Mouse (Mus musculus) midbrain, embryonic 16.5 days (tissue): ENCODE results near the gene Samd14. TPM values are rescaled to one million over a fixed set of nuclear protein-coding genes. Genes with fewer than 3 reads are reported as not detected.

Experiments used
- ATAC-seq: fragments of 200-750 bp; cut with Nextera tagmentation; 2 replicates; pipeline ENCODE4 v1.8.0; 2017; ENCODE audit warnings: moderate TSS enrichment
- H3K27ac ChIP-seq: fragments of 300-500 bp; sonication (generic); 2 replicates; pipeline ENCODE4 v1.5.1; 2014; ENCODE audit warnings: mild to moderate bottlenecking, low read length, mixed read lengths
- H3K27me3 ChIP-seq: fragments of 300-500 bp; sonication (generic); 2 replicates; pipeline ENCODE4 v1.6.1; 2014; ENCODE audit warnings: low read depth, low read length, mixed read lengths; ENCODE audit not compliant: control insufficient read depth, insufficient read depth
- H3K36me3 ChIP-seq: fragments of 300-500 bp; sonication (generic); 2 replicates; pipeline ENCODE4 v1.6.1; 2014; ENCODE audit warnings: mild to moderate bottlenecking, low read length, moderate library complexity, mixed read lengths; ENCODE audit not compliant: control insufficient read depth, insufficient read depth
- H3K4me1 ChIP-seq: fragments of 300-500 bp; sonication (generic); 2 replicates; pipeline ENCODE4 v1.6.1; 2014; ENCODE audit warnings: mild to moderate bottlenecking, low read length, mixed read lengths; ENCODE audit not compliant: control insufficient read depth, insufficient read depth
- H3K4me2 ChIP-seq: fragments of 300-500 bp; sonication (generic); 2 replicates; pipeline ENCODE4 v1.6.1; 2014; ENCODE audit warnings: mild to moderate bottlenecking, low read length, mixed read lengths
- H3K4me3 ChIP-seq: fragments of 300-500 bp; sonication (generic); 2 replicates; pipeline ENCODE4 v1.5.1; 2014; ENCODE audit warnings: low read depth, mild to moderate bottlenecking, low read length, moderate library complexity, mixed read lengths
- H3K9ac ChIP-seq: fragments of 300-500 bp; sonication (generic); 2 replicates; pipeline ENCODE4 v1.6.1; 2014; ENCODE audit warnings: low read depth, low read length, mixed read lengths
- H3K9me3 ChIP-seq: fragments of 300-500 bp; sonication (generic); replicated peaks from 2 replicates; pipeline ENCODE4 v1.6.1; 2014; ENCODE audit warnings: mild to moderate bottlenecking, low read length, mixed read lengths; ENCODE audit not compliant: control insufficient read depth, poor library complexity, severe bottlenecking
- WGBS: fragments of 180-500 bp; shearing (Covaris S2); extraction: QIAGEN DNeasy Blood & Tissue Kit; methylation state at CpG from one replicate; pipeline ENCODE4 v1.1.7; 2014; 5-methylcytosine and 5-hydroxymethylcytosine counted together
- polyA plus RNA-seq: library from polyadenylated mRNA; unstranded; fragments of >200 nt; fragmentation: Nextera tagmentation; extraction: Ambion mirVana; gene quantifications from 2 replicates; pipeline ENCODE4 v1.2.1, GENCODE M21; 2015

The Samd14 gene
- polyA plus RNA-seq, 1 experiment from 2014 or later = 171 TPM

- Histone ChIP-seq H3K9me3 (no peaks in the 10 kb centered on the region), H3K9ac (no peak overlapping the region), H3K4me3 (no peak overlapping the region), H3K36me3 (peaks cover 3% of the 10 kb centered on the region; the same call in 1 of the 2 replicates), H3K27ac (no peak overlapping the region), H3K4me2 (no peak overlapping the region), H3K27me3 (no peaks in the 10 kb centered on the region), H3K4me1 (peaks cover 14% of the 10 kb centered on the region)
- WGBS = 90% methylated on average over 4 of the region's 4 CpGs
- ATAC-seq = no peak
Measured at GRCm38 (mm10) chr11:95043060-95043459, 33.4 kb downstream of the Samd14 start.

GRCm38 (mm10) chr11:95043608-95044007, 33.9 kb downstream of the Samd14 start:
- Histone ChIP-seq H3K36me3 (peaks cover 3% of the 10 kb centered on the region; the same call in 1 of the 2 replicates), H3K4me3 (no peak overlapping the region), H3K9me3 (no peaks in the 10 kb centered on the region), H3K4me1 (peaks cover 14% of the 10 kb centered on the region), H3K9ac (no peak overlapping the region), H3K27me3 (no peaks in the 10 kb centered on the region), H3K4me2 (no peak overlapping the region), H3K27ac (no peak overlapping the region)
- WGBS = 68% methylated on average over 7 of the region's 7 CpGs
- no peak for ATAC-seq

- H3K27ac ChIP-seq = no peak overlapping the region
- peaks cover 14% of the 10 kb centered on the region for H3K4me1 ChIP-seq
- no peaks in the 10 kb centered on the region for H3K27me3 ChIP-seq
- H3K4me3 ChIP-seq = no peak overlapping the region
- ATAC-seq = no peak
- H3K36me3 ChIP-seq = peaks cover 3% of the 10 kb centered on the region; the same call in 1 of the 2 replicates
- no peak overlapping the region for H3K9ac ChIP-seq
- WGBS = 49% methylated on average over 13 of the region's 13 CpGs
- no peaks in the 10 kb centered on the region for H3K9me3 ChIP-seq
- no peak overlapping the region for H3K4me2 ChIP-seq
Measured at GRCm38 (mm10) chr11:95044185-95044870, 34.6 kb downstream of the Samd14 start.

- H3K4me2 ChIP-seq = no peak overlapping the region
- 63% methylated on average over 9 of the region's 9 CpGs for WGBS
- no peaks in the 10 kb centered on the region for H3K9me3 ChIP-seq
- no peaks in the 10 kb centered on the region for H3K27me3 ChIP-seq
- peaks cover under 1% of the 10 kb centered on the region; the same call in 1 of the 2 replicates for H3K4me1 ChIP-seq
- no peak overlapping the region for H3K9ac ChIP-seq
- no peak for ATAC-seq
- H3K4me3 ChIP-seq = no peak overlapping the region
- H3K27ac ChIP-seq = no peak overlapping the region
- peaks cover 6% of the 10 kb centered on the region; the same call in 1 of the 2 replicates for H3K36me3 ChIP-seq
Measured at GRCm38 (mm10) chr11:95046980-95047680, 37.5 kb downstream of the Samd14 start.

GRCm38 (mm10) chr11:95053062-95053461, 43.4 kb downstream of the Samd14 start:
- H3K9me3 ChIP-seq = no peaks in the 10 kb centered on the region
- no peak overlapping the region for H3K9ac ChIP-seq
- H3K4me3 ChIP-seq = no peak overlapping the region
- 81% methylated on average over 9 of the region's 9 CpGs for WGBS
- ATAC-seq = no peak
- no peak overlapping the region for H3K4me2 ChIP-seq
- H3K27me3 ChIP-seq = peaks cover under 1% of the 10 kb centered on the region; the same call in 1 of the 2 replicates
- H3K4me1 ChIP-seq = no peaks in the 10 kb centered on the region
- H3K36me3 ChIP-seq = peaks cover 20% of the 10 kb centered on the region
- no peak overlapping the region for H3K27ac ChIP-seq

GRCm38 (mm10) chr11:95056768-95057501, 47.3 kb downstream of the Samd14 start:
- no peak overlapping the region for H3K4me3 ChIP-seq
- no peaks in the 10 kb centered on the region for H3K4me1 ChIP-seq
- peak; percentile 42; the same call in 1 of the 2 replicates for ATAC-seq
- H3K27ac ChIP-seq = no peak overlapping the region
- WGBS = 17% methylated on average over 19 of the region's 19 CpGs
- no peak overlapping the region; the same call in 1 of the 2 replicates for H3K9ac ChIP-seq
- peaks cover 3% of the 10 kb centered on the region; the same call in 1 of the 2 replicates for H3K27me3 ChIP-seq
- no peak overlapping the region for H3K4me2 ChIP-seq
- no peaks in the 10 kb centered on the region for H3K9me3 ChIP-seq
- H3K36me3 ChIP-seq = peaks cover 24% of the 10 kb centered on the region

- H3K4me3 ChIP-seq = no peak overlapping the region
- H3K4me1 ChIP-seq = peaks cover 3% of the 10 kb centered on the region; the same call in 1 of the 2 replicates
- no peaks in the 10 kb centered on the region for H3K27me3 ChIP-seq
- no peak overlapping the region for H3K4me2 ChIP-seq
- H3K27ac ChIP-seq = no peak overlapping the region
- WGBS = 89% methylated on average over 10 of the region's 10 CpGs
- H3K9ac ChIP-seq = no peak overlapping the region
- H3K9me3 ChIP-seq = no peaks in the 10 kb centered on the region
- peaks cover 7% of the 10 kb centered on the region for H3K36me3 ChIP-seq
- ATAC-seq = no peak
Measured at GRCm38 (mm10) chr11:95069226-95069957, 59.7 kb downstream of the Samd14 start.
